Mouse (Mus musculus) stomach, embryonic 15.5 days (tissue): Measurements from ENCODE around the gene Tppp2. TPM values are rescaled to one million over a fixed set of nuclear protein-coding genes. Genes with fewer than 3 reads are reported as not detected.

Source experiments
- ATAC-seq: fragments of 200-750 bp; cut with Nextera tagmentation; 2 replicates; pipeline ENCODE4 v1.8.0; 2017; ENCODE audit warnings: low read depth, moderate number of reproducible peaks, moderate TSS enrichment; ENCODE audit not compliant: insufficient read depth, low FRiP score
- H3K27ac ChIP-seq: fragments of 300-500 bp; sonication (generic); 2 replicates; pipeline ENCODE4 v1.5.1; 2015; ENCODE audit warnings: mild to moderate bottlenecking, inconsistent platforms
- H3K27me3 ChIP-seq: fragments of 300-500 bp; sonication (generic); replicated peaks from 2 replicates; pipeline ENCODE4 v1.6.1; 2015; ENCODE audit warnings: inconsistent platforms
- H3K36me3 ChIP-seq: fragments of 300-500 bp; sonication (generic); 2 replicates; pipeline ENCODE4 v1.6.1; 2015; ENCODE audit warnings: inconsistent platforms
- H3K4me1 ChIP-seq: fragments of 300-500 bp; sonication (generic); 2 replicates; pipeline ENCODE4 v1.6.1; 2015; ENCODE audit warnings: inconsistent platforms
- H3K4me2 ChIP-seq: fragments of 300-500 bp; sonication (generic); 2 replicates; pipeline ENCODE4 v1.6.1; 2015; ENCODE audit warnings: mild to moderate bottlenecking, inconsistent platforms
- H3K4me3 ChIP-seq: fragments of 300-500 bp; sonication (generic); replicated peaks from 2 replicates; pipeline ENCODE4 v1.5.1; 2015; ENCODE audit warnings: inconsistent platforms
- H3K9ac ChIP-seq: fragments of 300-500 bp; sonication (generic); 2 replicates; pipeline ENCODE4 v1.6.1; 2015; ENCODE audit warnings: inconsistent platforms
- H3K9me3 ChIP-seq: fragments of 300-500 bp; sonication (generic); 2 replicates; pipeline ENCODE4 v1.6.1; 2016; ENCODE audit warnings: inconsistent platforms
- WGBS: fragments of 180-500 bp; shearing (Covaris S2); methylation state at CpG from one replicate; pipeline ENCODE4 v1.1.7; 2015; 5-methylcytosine and 5-hydroxymethylcytosine counted together
- polyA plus RNA-seq: library from polyadenylated mRNA; unstranded; fragments of >200 nt; fragmentation: Nextera tagmentation; extraction: Ambion mirVana; gene quantifications from 2 replicates; pipeline ENCODE4 v1.2.1, GENCODE M21; 2015

Gene Tppp2
- polyA plus RNA-seq, result not detected in 2 replicates

GRCm38 (mm10) chr14:51918125-51918524, at the start of gene Tppp2:
Tppp2 (plus strand) TSS chr14:51918425.
- WGBS, result 89% methylated on average over 4 of the region's 4 CpGs
- H3K27me3 ChIP-seq, result no peaks in the 10 kb centered on the region
- no peak within 1 kb of the TSS for H3K4me2 ChIP-seq
- no peak for ATAC-seq
- no peak within 1 kb of the TSS for H3K4me3 ChIP-seq
- no peak within 1 kb of the TSS for H3K9ac ChIP-seq
- no peaks in the 10 kb centered on the region for H3K36me3 ChIP-seq
- peaks cover 24% of the 10 kb centered on the region for H3K4me1 ChIP-seq
- H3K9me3 ChIP-seq, result no peaks in the 10 kb centered on the region
- no peak within 1 kb of the TSS for H3K27ac ChIP-seq

- H3K27me3 ChIP-seq, result no peaks in the 10 kb centered on the region
- H3K4me2 ChIP-seq, result no peak overlapping the region
- H3K27ac ChIP-seq, result no peak overlapping the region
- H3K36me3 ChIP-seq, result no peaks in the 10 kb centered on the region
- WGBS, result 71% methylated on average over 2 of the region's 2 CpGs
- H3K4me3 ChIP-seq, result no peak overlapping the region
- no peak for ATAC-seq
- H3K9me3 ChIP-seq, result no peaks in the 10 kb centered on the region
- no peak overlapping the region for H3K9ac ChIP-seq
- no peaks in the 10 kb centered on the region for H3K4me1 ChIP-seq
These were observed 47.5 kb upstream of the Tppp2 start for GRCm38 (mm10) chr14:51870756-51871155.

GRCm38 (mm10) chr14:51871741-51872140, 46.5 kb upstream of the Tppp2 start:
- Histone ChIP-seq H3K9me3 (no peaks in the 10 kb centered on the region), H3K4me1 (no peaks in the 10 kb centered on the region), H3K36me3 (no peaks in the 10 kb centered on the region), H3K4me2 (no peak overlapping the region), H3K4me3 (no peak overlapping the region), H3K9ac (no peak overlapping the region), H3K27ac (no peak overlapping the region), H3K27me3 (no peaks in the 10 kb centered on the region)
- no peak for ATAC-seq
- 72% methylated on average over 9 of the region's 9 CpGs for WGBS

- no peaks in the 10 kb centered on the region for H3K36me3 ChIP-seq
- no peaks in the 10 kb centered on the region for H3K4me1 ChIP-seq
- H3K27ac ChIP-seq, result no peak overlapping the region
- WGBS, result 74% methylated on average over 3 of the region's 3 CpGs
- H3K27me3 ChIP-seq, result no peaks in the 10 kb centered on the region
- H3K9ac ChIP-seq, result no peak overlapping the region
- H3K9me3 ChIP-seq, result no peaks in the 10 kb centered on the region
- H3K4me2 ChIP-seq, result no peak overlapping the region
- ATAC-seq, result no peak
- H3K4me3 ChIP-seq, result no peak overlapping the region
These were observed 40.7 kb upstream of the Tppp2 start for GRCm38 (mm10) chr14:51877517-51877916.

GRCm38 (mm10) chr14:51883527-51884030, 34.6 kb upstream of the Tppp2 start:
- peak; percentile 28; the same call in 1 of the 2 replicates for ATAC-seq
- H3K4me3 ChIP-seq, result peak overlapping the region; percentile 71
- WGBS, result 1% methylated on average over 4 of the region's 4 CpGs
- no peak overlapping the region for H3K9ac ChIP-seq
- peaks cover 11% of the 10 kb centered on the region; the same call in 1 of the 2 replicates for H3K4me1 ChIP-seq
- peak overlapping the region; percentile 84 for H3K27ac ChIP-seq
- H3K36me3 ChIP-seq, result peaks cover 18% of the 10 kb centered on the region; the same call in 1 of the 2 replicates
- no peaks in the 10 kb centered on the region for H3K27me3 ChIP-seq
- peak overlapping the region; percentile 74 for H3K4me2 ChIP-seq
- no peaks in the 10 kb centered on the region for H3K9me3 ChIP-seq

GRCm38 (mm10) chr14:51884031-51884544, 34.1 kb upstream of the Tppp2 start:
- WGBS, result under 1% methylated on average over 14 of the region's 14 CpGs
- peaks cover 23% of the 10 kb centered on the region; the same call in 1 of the 2 replicates for H3K36me3 ChIP-seq
- peak; percentile 11 for ATAC-seq
- H3K27me3 ChIP-seq, result no peaks in the 10 kb centered on the region
- H3K4me2 ChIP-seq, result peak overlapping the region; percentile 74
- peak overlapping the region; percentile 84 for H3K27ac ChIP-seq
- H3K9ac ChIP-seq, result no peak overlapping the region
- H3K4me1 ChIP-seq, result peaks cover 11% of the 10 kb centered on the region; the same call in 1 of the 2 replicates
- peak overlapping the region; percentile 71 for H3K4me3 ChIP-seq
- H3K9me3 ChIP-seq, result no peaks in the 10 kb centered on the region

- peak within 1 kb of the TSS; percentile 46; the same call in 1 of the 2 replicates for H3K9ac ChIP-seq
- ATAC-seq, result peak; percentile 96
- H3K4me1 ChIP-seq, result peaks cover 11% of the 10 kb centered on the region; the same call in 1 of the 2 replicates
- H3K27ac ChIP-seq, result peak within 1 kb of the TSS; percentile 84
- H3K4me3 ChIP-seq, result peak within 1 kb of the TSS; percentile 71
- WGBS, result 0% methylated on average over 43 of the region's 43 CpGs
- H3K36me3 ChIP-seq, result peaks cover 29% of the 10 kb centered on the region; the same call in 1 of the 2 replicates
- H3K27me3 ChIP-seq, result no peaks in the 10 kb centered on the region
- H3K4me2 ChIP-seq, result peak within 1 kb of the TSS; percentile 74
- H3K9me3 ChIP-seq, result no peaks in the 10 kb centered on the region
These were observed 33.5 kb upstream of the Tppp2 start, which contains the start of gene Mettl17 for GRCm38 (mm10) chr14:51884598-51885331. Mettl17 (plus strand) TSS chr14:51884842.

- peak overlapping the region; percentile 71; the same call in 1 of the 2 replicates for H3K4me3 ChIP-seq
These were observed 32.2 kb upstream of the Tppp2 start for GRCm38 (mm10) chr14:51886051-51886450.

GRCm38 (mm10) chr14:51889833-51890232, 28.4 kb upstream of the Tppp2 start:
- H3K27ac ChIP-seq, result no peak overlapping the region
- H3K4me1 ChIP-seq, result peaks cover 15% of the 10 kb centered on the region; the same call in 1 of the 2 replicates
- 85% methylated on average over 6 of the region's 6 CpGs for WGBS
- no peaks in the 10 kb centered on the region for H3K27me3 ChIP-seq
- H3K9ac ChIP-seq, result no peak overlapping the region
- no peaks in the 10 kb centered on the region for H3K9me3 ChIP-seq
- no peak for ATAC-seq
- peaks cover 48% of the 10 kb centered on the region for H3K36me3 ChIP-seq
- no peak overlapping the region for H3K4me2 ChIP-seq
- no peak overlapping the region for H3K4me3 ChIP-seq

More at GRCm38 (mm10) chr14:51886051-51886450, 32.2 kb upstream of the Tppp2 start:
- H3K9ac ChIP-seq, result no peak overlapping the region
- WGBS, result 69% methylated on average over 6 of the region's 6 CpGs
- H3K9me3 ChIP-seq, result no peaks in the 10 kb centered on the region
- no peaks in the 10 kb centered on the region for H3K27me3 ChIP-seq
- H3K4me1 ChIP-seq, result peaks cover 11% of the 10 kb centered on the region; the same call in 1 of the 2 replicates
- no peak for ATAC-seq
- H3K27ac ChIP-seq, result no peak overlapping the region
- peaks cover 40% of the 10 kb centered on the region for H3K36me3 ChIP-seq
- peak overlapping the region; percentile 74 for H3K4me2 ChIP-seq

- WGBS, result 86% methylated on average over 9 of the region's 9 CpGs
- Histone ChIP-seq H3K4me3 (no peak within 1 kb of the TSS), H3K27me3 (no peaks in the 10 kb centered on the region), H3K9me3 (no peaks in the 10 kb centered on the region), H3K9ac (no peak within 1 kb of the TSS), H3K27ac (no peak within 1 kb of the TSS), H3K36me3 (peaks cover 40% of the 10 kb centered on the region), H3K4me2 (no peak within 1 kb of the TSS), H3K4me1 (0 out of 2 replicates have a peak, but pooled peaks cover 4% of the 10 kb centered on the region)
- ATAC-seq, result no peak
These were observed 25.9 kb upstream of the Tppp2 start, which contains the start of gene Slc39a2 for GRCm38 (mm10) chr14:51892191-51892939. Slc39a2 (plus strand) TSS chr14:51892889.

GRCm38 (mm10) chr14:51893094-51893794, 25.0 kb upstream of the Tppp2 start:
- H3K27ac ChIP-seq, result no peak overlapping the region
- H3K9me3 ChIP-seq, result no peaks in the 10 kb centered on the region
- H3K4me1 ChIP-seq, result 0 out of 2 replicates have a peak, but pooled peaks cover 4% of the 10 kb centered on the region
- H3K27me3 ChIP-seq, result no peaks in the 10 kb centered on the region
- WGBS, result 24% methylated on average over 10 of the region's 10 CpGs
- H3K9ac ChIP-seq, result no peak overlapping the region
- ATAC-seq, result peak; percentile 85; the same call in 1 of the 2 replicates
- peaks cover 32% of the 10 kb centered on the region for H3K36me3 ChIP-seq
- H3K4me3 ChIP-seq, result no peak overlapping the region
- no peak overlapping the region for H3K4me2 ChIP-seq
